Mouse (Mus musculus) heart, postnatal 0 days (tissue): ENCODE measurements around the gene Surf4. TPM values are rescaled to one million over a fixed set of nuclear protein-coding genes. Genes with fewer than 3 reads are reported as not detected.

Source experiments
- ATAC-seq: fragments of 200-750 bp; cut with Nextera tagmentation; 2 replicates; pipeline ENCODE4 v1.8.0; 2017; ENCODE audit warnings: low read depth, moderate number of reproducible peaks, moderate library complexity; ENCODE audit not compliant: insufficient read depth
- DNase-seq: peaks from one replicate; pipeline ENCODE4 v3.0.0-alpha.2; 2016; ENCODE audit warnings: low spot score
- H3K27ac ChIP-seq: fragments of 300-500 bp; sonication (generic); 2 replicates; pipeline ENCODE4 v1.5.1; 2014; ENCODE audit warnings: low read depth, mild to moderate bottlenecking
- H3K27me3 ChIP-seq: fragments of 300-500 bp; sonication (generic); 2 replicates; pipeline ENCODE4 v1.6.1; 2014; ENCODE audit warnings: low read length, mixed read lengths; ENCODE audit not compliant: control insufficient read depth, insufficient read depth
- H3K36me3 ChIP-seq: fragments of 300-500 bp; sonication (generic); replicated peaks from 2 replicates; pipeline ENCODE4 v1.6.1; 2014; ENCODE audit warnings: low read length, mixed read lengths; ENCODE audit not compliant: control insufficient read depth, insufficient read depth
- H3K4me1 ChIP-seq: fragments of 300-500 bp; sonication (generic); 2 replicates; pipeline ENCODE4 v1.6.1; 2014; ENCODE audit warnings: antibody characterized with exemption; ENCODE audit not compliant: control insufficient read depth, insufficient read depth
- H3K4me2 ChIP-seq: fragments of 300-500 bp; sonication (generic); 2 replicates; pipeline ENCODE4 v1.6.1; 2014; ENCODE audit warnings: low read depth, mild to moderate bottlenecking, low read length, moderate library complexity
- H3K4me3 ChIP-seq: fragments of 300-500 bp; sonication (generic); 2 replicates; pipeline ENCODE4 v1.5.1; 2014; ENCODE audit warnings: low read depth, low read length
- H3K9ac ChIP-seq: fragments of 300-500 bp; sonication (generic); replicated peaks from 2 replicates; pipeline ENCODE4 v1.6.1; 2014; ENCODE audit warnings: low read depth, low read length, mixed read lengths
- H3K9me3 ChIP-seq: fragments of 300-500 bp; sonication (generic); replicated peaks from 2 replicates; pipeline ENCODE4 v1.6.1; 2016; ENCODE audit warnings: low read length; ENCODE audit not compliant: control insufficient read depth
- CTCF ChIP-seq: IDR thresholded peaks from 2 replicates; pipeline ENCODE4 v1.5.1; 2016; ENCODE audit warnings: antibody characterized with exemption, control low read depth, low read depth
- EP300 ChIP-seq: IDR thresholded peaks from 2 replicates; pipeline ENCODE4 v1.6.1; 2016; ENCODE audit warnings: antibody characterized with exemption, low read depth
- WGBS: fragments of 180-500 bp; shearing (Covaris S2); extraction: QIAGEN DNeasy Blood & Tissue Kit; methylation state at CpG from one replicate; pipeline ENCODE4 v1.1.7; 2014; 5-methylcytosine and 5-hydroxymethylcytosine counted together
- polyA plus RNA-seq: library from polyadenylated mRNA; unstranded; fragments of >200 nt; fragmentation: Nextera tagmentation; extraction: Ambion mirVana; gene quantifications from 2 replicates; pipeline ENCODE4 v1.2.1, GENCODE M21; 2015
- total RNA-seq: library from RNA; depleted of rRNA; stranded (reverse); fragments of >200 nt; gene quantifications from 2 replicates; pipeline ENCODE4 v1.2.3, GENCODE M21; 2014; ENCODE audit warnings: low replicate concordance

Gene Surf4
- total and polyA plus RNA-seq, 2 experiments from 2014 or later = 131 to 189 TPM

- no peaks in the 10 kb centered on the region for H3K9me3 ChIP-seq
- peaks cover 16% of the 10 kb centered on the region for H3K4me1 ChIP-seq
- no peak for DNase-seq
- TF ChIP-seq EP300 (no peak), CTCF (no peak)
- 16% methylated on average over 14 of the region's 14 CpGs for WGBS
- ATAC-seq = no peak
- peak overlapping the region; percentile 89 for H3K4me2 ChIP-seq
- peak overlapping the region; percentile 77 for H3K9ac ChIP-seq
- no peaks in the 10 kb centered on the region for H3K27me3 ChIP-seq
- peak overlapping the region; percentile 96 for H3K27ac ChIP-seq
- H3K36me3 ChIP-seq = peaks cover 15% of the 10 kb centered on the region
- peak overlapping the region; percentile 79 for H3K4me3 ChIP-seq
Measured at GRCm38 (mm10) chr2:26964724-26965370, 31.1 kb upstream of the Surf4 start.

- no peaks in the 10 kb centered on the region for H3K9me3 ChIP-seq
- peak; percentile 94 for ATAC-seq
- peak within 1 kb of the TSS; percentile 77 for H3K9ac ChIP-seq
- peak within 1 kb of the TSS; percentile 96 for H3K27ac ChIP-seq
- peaks cover 20% of the 10 kb centered on the region for H3K36me3 ChIP-seq
- peak within 1 kb of the TSS; percentile 89 for H3K4me2 ChIP-seq
- under 1% methylated on average over 50 of the region's 50 CpGs for WGBS
- H3K4me3 ChIP-seq = peak within 1 kb of the TSS; percentile 79
- H3K27me3 ChIP-seq = no peaks in the 10 kb centered on the region
- peaks cover 16% of the 10 kb centered on the region for H3K4me1 ChIP-seq
- no peak; the same call in 1 of the 2 replicates for TF ChIP-seq EP300
- no peak for TF ChIP-seq CTCF
- peak; percentile 93 for DNase-seq
Measured at GRCm38 (mm10) chr2:26963923-26964723, 30.4 kb upstream of the Surf4 start, which contains the start of gene Rexo4. Rexo4 (minus strand) TSS chr2:26964386.

- WGBS = 72% methylated on average over 4 of the region's 4 CpGs
- DNase-seq (no peak), ATAC-seq (no peak)
- Histone ChIP-seq H3K36me3 (peaks cover 50% of the 10 kb centered on the region), H3K27me3 (no peaks in the 10 kb centered on the region), H3K9ac (no peak overlapping the region), H3K4me1 (peaks cover 16% of the 10 kb centered on the region), H3K4me2 (no peak overlapping the region), H3K27ac (no peak overlapping the region), H3K9me3 (no peaks in the 10 kb centered on the region), H3K4me3 (no peak overlapping the region)
- TF ChIP-seq CTCF (peak; percentile 45), EP300 (no peak)
Measured at GRCm38 (mm10) chr2:26960756-26961155, 27.0 kb upstream of the Surf4 start.

- no peaks in the 10 kb centered on the region for H3K9me3 ChIP-seq
- TF ChIP-seq EP300 = no peak
- TF ChIP-seq CTCF = no peak
- no peaks in the 10 kb centered on the region for H3K27me3 ChIP-seq
- no peak overlapping the region for H3K27ac ChIP-seq
- peaks cover 80% of the 10 kb centered on the region for H3K36me3 ChIP-seq
- ATAC-seq = no peak
- no peaks in the 10 kb centered on the region for H3K4me1 ChIP-seq
- no peak overlapping the region for H3K4me3 ChIP-seq
- 83% methylated on average over 2 of the region's 2 CpGs for WGBS
- DNase-seq = no peak
- H3K9ac ChIP-seq = no peak overlapping the region
- no peak overlapping the region for H3K4me2 ChIP-seq
Measured at GRCm38 (mm10) chr2:26957488-26957859, 23.7 kb upstream of the Surf4 start.

GRCm38 (mm10) chr2:26956811-26957487 is 23.2 kb upstream of the Surf4 start:
- H3K4me2 ChIP-seq = no peak overlapping the region
- WGBS = 91% methylated on average over 12 of the region's 12 CpGs
- H3K9ac ChIP-seq = no peak overlapping the region
- H3K4me3 ChIP-seq = no peak overlapping the region
- no peak overlapping the region for H3K27ac ChIP-seq
- TF ChIP-seq EP300 (no peak), CTCF (no peak)
- H3K9me3 ChIP-seq = no peaks in the 10 kb centered on the region
- no peaks in the 10 kb centered on the region for H3K27me3 ChIP-seq
- ATAC-seq (no peak), DNase-seq (no peak)
- H3K36me3 ChIP-seq = peaks cover 83% of the 10 kb centered on the region
- no peaks in the 10 kb centered on the region for H3K4me1 ChIP-seq
